Mouse (Mus musculus) spleen, postnatal 36 days (tissue): ENCODE measurements around the gene Bcl6.
A peak's percentile ranks its signal among the peaks of the same experiment; 100 is the strongest.

Source experiments
- DNase-seq, 2 experiments: peaks; one replicate each; pipeline ENCODE4 v3.0.0; 2022; ENCODE audit warnings: low spot score in 2 of 2, mixed read lengths in 1 of 2

Bcl6 gene

DNA sequence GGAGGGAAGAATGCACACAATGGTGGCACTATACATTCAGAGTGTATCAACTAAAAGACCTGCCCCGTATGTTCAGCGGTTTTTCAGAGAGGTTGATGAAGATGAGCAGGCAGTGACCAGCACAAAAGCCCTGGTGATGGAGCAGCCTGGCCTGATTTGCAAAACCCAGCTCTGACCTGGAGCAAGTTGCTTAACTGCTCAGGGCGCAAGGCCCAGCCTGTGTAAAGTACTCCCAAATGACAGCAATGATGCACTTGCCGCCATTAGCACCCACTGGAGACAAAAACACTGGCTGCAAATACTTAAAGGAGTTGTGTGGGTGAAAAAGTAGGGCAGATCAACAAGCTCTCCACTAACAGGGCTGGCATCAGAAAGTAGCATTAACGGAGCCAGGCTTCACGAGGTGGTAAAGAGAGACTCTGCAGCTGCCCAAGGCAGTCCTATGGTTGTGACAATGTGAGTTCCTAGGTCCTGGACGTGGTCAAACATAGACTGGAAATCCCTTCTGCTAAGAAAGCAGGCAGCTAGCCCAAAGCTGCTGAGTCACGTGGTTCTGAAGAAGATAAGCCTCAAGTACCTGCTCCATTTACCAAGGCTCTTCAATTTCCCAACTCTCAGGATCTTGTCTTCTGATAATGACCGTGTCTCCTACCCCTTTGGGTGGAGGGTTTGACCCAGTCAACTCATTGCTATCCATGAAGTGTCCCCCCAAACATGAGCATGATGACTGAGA lies 14.9 kb downstream of the Bcl6 start:
- DNase-seq, result no peak

- no peak for DNase-seq
Measured at GRCm38 (mm10) chr16:23972901-23973300, 15.8 kb downstream of the Bcl6 start.

DNA sequence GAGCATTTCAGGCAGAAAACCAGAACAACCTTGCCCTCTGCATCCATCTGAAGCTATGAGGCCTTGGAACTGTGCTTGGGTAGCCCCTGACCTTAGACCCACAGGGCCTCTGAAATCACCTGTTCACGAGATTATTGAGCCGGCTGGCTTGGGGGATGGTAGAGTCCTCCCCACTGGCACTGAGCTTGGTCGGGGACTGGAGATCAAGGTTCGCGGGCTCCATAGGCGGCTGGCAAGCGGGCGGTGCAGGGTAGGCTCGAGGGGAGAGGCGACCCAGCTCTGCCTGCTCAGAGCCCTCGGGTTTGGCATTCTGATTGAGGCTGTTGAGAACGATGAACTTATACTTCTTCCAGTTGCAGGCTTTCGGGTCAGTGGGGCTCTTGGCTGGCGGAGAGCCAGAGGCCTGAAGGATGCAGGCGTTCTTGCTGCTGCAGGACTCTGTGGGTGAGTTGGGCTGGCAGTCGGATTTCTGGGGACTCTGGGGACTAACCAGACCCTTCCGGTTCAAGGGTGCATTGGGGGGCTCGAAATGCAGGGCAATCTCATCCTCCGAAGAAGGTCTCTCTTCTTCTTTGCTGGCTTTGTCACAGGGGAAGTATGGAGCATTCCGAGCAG lies 16.4 kb downstream of the Bcl6 start:
- DNase-seq, result no peak

GRCm38 (mm10) chr16:23969919-23970318 lies 18.7 kb downstream of the Bcl6 start:
- no peak for DNase-seq

- no peak for DNase-seq
Measured at GRCm38 (mm10) chr16:23968888-23969287, 19.8 kb downstream of the Bcl6 start.

DNA sequence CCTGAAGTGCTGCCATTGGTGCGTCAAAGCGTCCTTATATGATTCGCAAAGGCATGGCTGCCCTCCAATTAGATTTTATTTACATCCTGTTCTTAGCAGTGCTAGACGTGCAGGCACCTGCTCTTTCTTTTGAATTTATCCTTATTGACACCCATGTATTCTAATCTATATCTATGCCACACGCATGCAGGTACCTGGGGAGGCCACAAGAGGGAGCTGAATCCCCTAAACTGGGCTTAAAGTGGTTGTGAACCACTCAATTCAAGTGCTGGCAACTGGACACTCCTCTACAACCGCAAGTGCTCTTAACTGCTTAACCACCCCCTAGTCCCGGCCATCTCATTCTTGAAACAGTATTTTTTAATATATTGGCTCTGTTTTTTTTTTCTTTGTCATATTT lies 21.4 kb downstream of the Bcl6 start:
- DNase-seq, result no peak

DNA sequence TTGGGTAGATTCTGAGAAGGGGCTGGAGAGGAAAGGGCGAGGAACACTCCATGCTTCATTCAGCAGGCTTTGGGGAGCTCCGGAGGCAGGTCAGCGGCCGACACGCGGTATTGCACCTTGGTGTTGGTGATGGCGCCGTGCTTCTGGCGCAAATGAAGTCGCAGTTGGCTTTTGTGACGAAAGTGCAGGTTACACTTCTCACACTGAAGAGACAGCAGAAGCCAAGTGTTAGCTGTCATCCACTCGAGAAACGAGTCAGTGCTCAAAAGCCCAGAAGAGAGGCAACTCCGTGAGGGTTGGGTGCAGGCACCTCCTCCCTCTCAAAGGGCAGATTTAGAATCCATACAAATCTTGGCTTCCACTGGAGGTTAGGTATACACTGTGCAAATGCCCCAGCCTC lies 22.6 kb downstream of the Bcl6 start:
- no peak for DNase-seq

DNA sequence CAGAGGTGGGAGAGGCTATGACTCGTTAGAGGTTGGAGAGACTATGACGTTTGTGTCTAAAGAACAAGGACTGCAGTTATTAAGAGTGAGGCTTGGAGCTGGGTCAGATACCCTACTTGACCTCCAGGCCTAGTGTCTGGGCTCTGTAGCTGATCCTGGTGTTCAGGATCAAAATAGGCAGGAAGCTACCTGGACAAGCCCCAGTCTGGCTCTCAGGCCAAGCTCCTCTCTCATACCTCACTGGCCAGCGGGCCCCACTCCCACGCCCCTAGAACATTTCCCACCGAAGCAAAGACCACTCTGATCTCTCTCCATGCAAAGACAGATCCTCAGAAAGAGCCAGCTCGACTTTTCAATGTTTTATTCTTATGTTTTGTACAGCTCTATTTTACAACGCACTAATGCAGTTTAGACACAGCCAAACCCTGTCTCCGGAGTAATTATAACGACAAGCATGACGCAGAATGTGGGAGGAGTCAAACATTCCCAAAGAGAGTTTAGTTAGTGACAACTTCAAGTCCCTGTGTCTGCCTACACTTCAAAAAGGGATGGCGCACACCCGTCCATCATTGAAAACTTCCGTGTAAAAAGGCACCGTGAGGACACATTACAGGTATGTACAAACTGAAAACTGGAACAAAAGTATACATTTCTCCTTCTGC lies 23.8 kb downstream of the Bcl6 start:
- DNase-seq, result no peak

DNA sequence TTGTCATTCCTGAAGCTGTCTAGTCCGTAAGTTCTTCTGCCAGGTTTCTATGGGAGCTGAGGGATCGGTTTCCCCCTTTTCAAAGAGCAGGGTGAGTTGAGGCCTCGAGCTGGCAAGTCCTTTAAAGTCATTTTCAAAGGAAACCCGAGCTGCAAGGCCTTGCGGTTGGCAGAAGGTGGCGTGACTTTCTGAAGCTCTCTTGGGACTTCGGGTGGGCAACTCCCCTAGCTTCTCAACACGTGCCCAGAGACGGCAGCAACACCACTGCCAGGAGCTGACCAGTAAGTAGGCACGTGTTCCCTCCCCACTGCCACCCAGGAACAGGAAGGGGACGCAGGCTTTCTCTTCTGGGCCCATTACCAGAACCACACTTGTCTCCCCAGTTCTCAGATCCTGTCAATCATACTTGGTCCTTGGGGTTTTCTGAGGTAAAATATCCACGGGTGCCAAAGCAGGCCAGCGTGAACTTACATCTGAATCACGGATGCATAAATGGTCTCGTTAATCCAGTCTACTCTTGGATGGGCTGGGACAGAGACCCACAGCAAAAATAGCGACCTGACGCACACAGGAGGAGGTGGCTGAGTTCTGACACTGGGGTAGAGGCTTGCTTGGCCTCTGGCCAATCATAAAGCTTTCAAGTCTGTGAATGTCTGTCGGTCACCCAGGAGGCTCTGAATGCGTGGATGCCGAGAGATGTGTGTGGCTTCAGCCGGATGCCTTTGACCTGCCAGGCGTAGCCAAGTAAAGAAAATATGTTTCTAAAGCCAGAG lies 24.6 kb downstream of the Bcl6 start:
- no peak for DNase-seq

GRCm38 (mm10) chr16:23962401-23962800 lies 26.3 kb downstream of the Bcl6 start:
- no peak for DNase-seq

DNA sequence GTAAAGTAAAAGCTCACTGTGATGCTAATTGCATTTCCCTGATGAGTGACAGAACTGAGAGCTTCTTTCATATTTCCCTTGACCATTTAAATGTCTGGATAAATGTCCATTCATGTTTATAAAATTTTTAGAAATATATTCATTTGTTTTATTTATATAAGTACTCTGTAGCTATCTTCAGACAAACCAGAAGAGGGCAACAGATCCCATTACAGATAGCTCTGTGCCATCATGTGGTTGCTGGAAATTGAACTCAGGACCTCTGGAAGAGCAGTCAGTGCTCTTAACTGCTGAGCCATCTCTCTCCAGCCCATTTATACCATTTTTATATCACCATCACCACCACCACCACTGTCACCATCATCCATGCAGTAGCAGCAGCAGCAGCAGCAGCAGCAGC lies 29.7 kb downstream of the Bcl6 start:
- DNase-seq, result no peak

DNA sequence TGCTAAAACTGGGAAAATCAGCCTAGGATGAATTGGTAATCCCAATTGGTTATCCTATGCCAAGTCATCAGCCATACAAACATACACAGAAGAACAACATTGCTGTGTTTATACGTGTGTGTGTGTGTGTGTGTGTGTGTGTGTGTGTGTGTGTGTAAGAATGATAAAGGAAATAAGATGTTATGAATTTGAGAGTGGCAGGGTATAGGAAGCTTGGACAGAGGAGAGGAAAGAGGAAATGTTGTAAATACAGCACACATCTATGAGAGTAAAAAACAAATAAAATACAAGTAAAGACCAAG lies 34.7 kb downstream of the Bcl6 start:
- no peak for DNase-seq

DNA sequence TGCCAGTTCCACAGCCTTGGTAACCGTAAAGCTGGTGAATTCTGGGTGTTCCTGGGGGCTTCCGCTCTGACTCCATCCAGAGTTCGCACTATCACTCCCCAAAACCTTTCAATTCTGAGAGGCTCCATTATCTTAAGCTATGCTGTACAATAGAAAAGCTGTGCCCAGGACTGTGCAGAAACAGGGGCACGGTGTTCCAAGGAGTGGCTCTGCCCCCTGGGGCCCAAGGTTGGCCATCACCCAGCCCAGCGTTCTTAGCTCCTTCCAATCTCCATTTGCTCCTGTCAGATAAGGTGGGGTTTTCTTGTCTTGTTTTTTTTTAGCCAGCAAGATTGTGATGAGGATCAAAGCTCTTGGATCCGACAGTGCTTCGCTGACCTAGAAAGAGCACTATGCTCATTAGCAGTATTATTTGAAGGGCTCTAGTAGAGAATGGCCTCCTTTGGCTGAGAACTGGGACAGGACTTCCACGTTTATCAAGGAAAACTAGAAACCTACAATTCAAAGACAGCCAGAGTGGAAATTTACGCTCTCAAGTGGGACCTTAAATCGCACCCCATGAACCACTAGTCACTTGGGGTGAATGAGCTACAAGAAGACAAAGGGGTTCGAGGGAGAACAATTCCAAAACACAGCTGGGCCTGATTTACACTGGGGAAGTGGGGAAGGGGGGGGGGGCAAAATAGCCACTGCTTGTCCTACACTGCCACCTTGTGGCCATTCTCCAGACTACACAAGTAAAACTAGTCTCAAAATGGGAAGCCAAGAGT lies 35.3 kb downstream of the Bcl6 start:
- peak in 1 of 2 experiments; percentile 33 for DNase-seq

DNA sequence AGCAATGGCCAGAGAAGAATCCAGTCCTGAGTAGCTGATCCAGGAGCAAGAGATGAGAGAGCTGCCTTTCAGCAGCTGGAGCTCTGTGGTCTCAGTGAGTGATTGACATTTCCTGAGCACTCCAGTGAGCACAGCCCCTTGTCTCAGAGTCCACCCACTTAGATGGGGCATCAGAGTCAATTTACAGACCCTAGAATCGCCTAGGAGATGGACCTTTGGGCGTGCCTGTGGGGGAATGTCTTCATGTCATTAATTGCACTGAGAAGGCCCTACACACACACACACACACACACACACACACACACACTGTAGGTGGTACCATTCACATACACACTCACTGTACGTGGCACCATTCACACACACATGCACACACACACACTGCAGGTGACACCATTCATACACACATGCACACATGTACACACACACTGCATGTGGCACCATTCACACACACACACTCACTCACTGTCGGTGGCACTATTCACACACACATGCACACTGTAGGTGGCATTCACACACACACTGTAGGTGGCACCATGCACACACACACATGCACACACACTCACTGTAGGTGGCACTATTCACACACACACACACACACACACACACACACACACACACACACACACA lies 36.4 kb downstream of the Bcl6 start:
- DNase-seq, result no peak

GRCm38 (mm10) chr16:23947654-23948053 lies 41.0 kb downstream of the Bcl6 start:
- no peak for DNase-seq

DNA sequence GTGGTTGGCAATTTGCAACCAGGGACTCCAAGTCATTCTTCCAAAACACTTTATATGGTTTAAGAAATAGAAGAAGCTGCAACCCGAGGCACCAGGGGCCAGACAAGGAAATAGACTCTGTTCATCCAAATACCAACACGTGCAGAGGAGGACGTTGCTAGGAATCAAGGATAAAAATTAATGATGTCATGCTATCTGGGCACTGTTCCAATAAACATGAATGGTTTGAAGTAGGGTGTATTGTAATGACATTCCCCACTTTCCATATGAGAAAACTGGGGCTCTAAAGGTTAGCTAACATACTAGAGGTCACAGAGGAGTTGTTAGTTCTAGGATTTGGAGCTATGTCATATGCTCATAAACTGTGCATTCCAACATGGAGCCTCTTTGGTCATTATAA lies 43.9 kb downstream of the Bcl6 start:
- DNase-seq, result no peak

- DNase-seq, result no peak
Measured at GRCm38 (mm10) chr16:23934397-23934796, 54.3 kb downstream of the Bcl6 start.

DNA sequence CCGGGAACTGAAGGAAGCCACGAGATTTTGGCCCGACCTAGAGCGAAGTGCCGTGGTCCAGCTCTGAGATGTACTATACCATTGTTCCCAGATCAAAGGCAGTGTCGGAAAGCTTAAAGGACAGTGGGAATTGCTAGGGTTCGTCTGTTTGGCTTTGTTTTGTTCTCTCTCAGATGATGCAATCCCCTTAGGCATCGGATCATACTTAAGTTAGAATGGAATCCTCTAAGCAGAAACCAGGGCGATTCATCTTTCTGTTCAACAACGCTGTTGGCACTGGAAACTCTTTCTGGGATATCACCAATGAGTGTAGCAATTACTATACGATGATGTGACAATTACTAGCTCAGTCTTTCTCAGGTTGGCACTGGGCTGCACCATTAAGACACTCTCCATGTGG lies 56.4 kb downstream of the Bcl6 start, which contains the start of gene Rtp2:
Gene Rtp2 (minus strand): TSS at position 101 of the 400 bp plus-strand sequence.
- DNase-seq, result no peak

DNA sequence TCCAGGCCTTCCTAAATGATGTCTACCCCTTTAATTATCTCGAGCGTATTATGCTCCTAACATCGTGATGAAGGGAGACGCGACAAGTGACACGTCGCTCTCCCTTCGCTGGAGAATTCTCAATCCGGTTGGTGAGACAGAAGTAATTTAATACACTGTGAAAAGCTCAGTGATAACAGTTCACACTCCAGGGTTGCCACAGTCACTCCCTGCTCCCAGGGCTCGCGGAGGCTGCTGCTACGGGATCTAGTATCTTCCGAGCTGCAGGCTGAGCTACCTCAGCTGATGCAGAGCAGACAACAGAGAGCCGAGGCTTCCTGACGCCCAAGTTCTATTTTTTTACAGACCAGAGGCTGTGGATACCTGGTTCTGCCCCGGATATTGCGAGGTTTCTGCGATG lies 57.4 kb downstream of the Bcl6 start:
- no peak for DNase-seq

DNA sequence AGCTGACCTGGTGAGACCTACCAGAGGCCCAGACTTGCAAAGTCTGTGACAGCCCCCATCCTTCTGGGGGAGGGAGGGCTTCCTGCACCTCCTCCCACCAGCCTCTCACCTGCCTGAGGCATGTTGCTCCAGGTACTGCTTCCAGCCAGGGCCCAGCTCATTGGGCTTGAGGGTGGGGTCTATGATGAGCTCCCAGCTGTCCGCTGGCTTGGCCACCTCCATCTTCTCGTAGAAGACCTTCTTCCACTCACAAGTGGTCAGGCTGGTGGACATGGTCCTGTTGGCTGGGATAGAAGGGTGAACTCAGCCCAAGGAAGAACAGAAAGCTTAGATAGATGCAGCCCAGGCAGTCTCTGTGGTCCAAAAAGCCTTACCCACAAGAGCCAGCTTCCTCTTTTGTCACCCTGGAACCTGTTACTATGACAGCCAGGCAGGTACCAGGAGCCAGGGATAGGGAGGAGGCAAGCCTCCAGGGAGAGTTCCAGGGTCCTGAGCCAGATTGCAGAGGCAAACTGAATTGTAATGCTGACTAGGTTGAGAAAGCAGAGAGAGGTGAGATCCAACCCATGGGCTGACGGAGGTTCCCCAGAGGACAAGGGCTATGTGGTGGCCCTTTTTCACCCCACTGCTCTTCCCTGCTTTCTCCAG lies 58.1 kb downstream of the Bcl6 start:
- DNase-seq, result no peak
